Mouse (Mus musculus) neural tube, embryonic 14.5 days (tissue): ENCODE data around the gene Ifna15. TPM values are rescaled to one million over a fixed set of nuclear protein-coding genes. Genes with fewer than 3 reads are reported as not detected.

ENCODE experiments used
- ATAC-seq: fragments of 200-750 bp; cut with Nextera tagmentation; 2 replicates; pipeline ENCODE4 v1.8.0; 2017; ENCODE audit warnings: low read depth, mild to moderate bottlenecking, moderate TSS enrichment, moderate library complexity
- H3K27ac ChIP-seq: fragments of 300-500 bp; sonication (generic); 2 replicates; pipeline ENCODE4 v1.5.1; 2014; ENCODE audit warnings: low read depth, mild to moderate bottlenecking, control low read depth, low read length, moderate library complexity, mixed read lengths
- H3K27me3 ChIP-seq: fragments of 300-500 bp; sonication (generic); 2 replicates; pipeline ENCODE4 v1.6.1; 2014; ENCODE audit warnings: low read length; ENCODE audit not compliant: control insufficient read depth, insufficient read depth
- H3K36me3 ChIP-seq: fragments of 300-500 bp; sonication (generic); 2 replicates; pipeline ENCODE4 v1.6.1; 2014; ENCODE audit warnings: low read length, mixed read lengths; ENCODE audit not compliant: control insufficient read depth, insufficient read depth
- H3K4me1 ChIP-seq: fragments of 300-500 bp; sonication (generic); 2 replicates; pipeline ENCODE4 v1.6.1; 2014; ENCODE audit warnings: low read length; ENCODE audit not compliant: control insufficient read depth, insufficient read depth
- H3K4me2 ChIP-seq: fragments of 300-500 bp; sonication (generic); 2 replicates; pipeline ENCODE4 v1.6.1; 2014; ENCODE audit warnings: mild to moderate bottlenecking, low read depth, low read length, control low read depth
- H3K4me3 ChIP-seq: fragments of 300-500 bp; sonication (generic); 2 replicates; pipeline ENCODE4 v1.5.1; 2014; ENCODE audit warnings: low read depth, low read length, control low read depth, mixed read lengths
- H3K9ac ChIP-seq: fragments of 300-500 bp; sonication (generic); replicated peaks from 2 replicates; pipeline ENCODE4 v1.6.1; 2014; ENCODE audit warnings: low read depth, mild to moderate bottlenecking, control low read depth, low read length, mixed read lengths
- H3K9me3 ChIP-seq: fragments of 300-500 bp; sonication (generic); 2 replicates; pipeline ENCODE4 v1.6.1; 2016; ENCODE audit warnings: low read length; ENCODE audit not compliant: control insufficient read depth
- WGBS: fragments of 180-500 bp; shearing (Covaris S2); extraction: QIAGEN DNeasy Blood & Tissue Kit; methylation state at CpG from one replicate; pipeline ENCODE4 v1.1.7; 2014; 5-methylcytosine and 5-hydroxymethylcytosine counted together
- polyA plus RNA-seq: library from polyadenylated mRNA; unstranded; fragments of >200 nt; fragmentation: Nextera tagmentation; extraction: Ambion mirVana; gene quantifications from 2 replicates; pipeline ENCODE4 v1.2.1, GENCODE M21; 2014

Ifna15 gene
- polyA plus RNA-seq, 1 experiment from 2014 or later: not detected

GRCm38 (mm10) chr4:88522674-88523073 is 35.4 kb downstream of the Ifna15 start, which contains the start of gene Ifnb1:
Ifnb1 (minus strand) TSS chr4:88522774.
- no peak for ATAC-seq
- 85% methylated on average over 4 of the region's 4 CpGs for WGBS

GRCm38 (mm10) chr4:88517957-88518356 is 40.1 kb downstream of the Ifna15 start:
- Histone ChIP-seq H3K36me3 (no peaks in the 10 kb centered on the region), H3K4me3 (no peak overlapping the region), H3K9ac (no peak overlapping the region), H3K9me3 (no peaks in the 10 kb centered on the region), H3K4me2 (no peak overlapping the region), H3K27me3 (no peaks in the 10 kb centered on the region), H3K4me1 (no peaks in the 10 kb centered on the region), H3K27ac (no peak overlapping the region)
- WGBS: 89% methylated on average over 2 of the region's 2 CpGs
- no peak for ATAC-seq

More at GRCm38 (mm10) chr4:88522674-88523073, 35.4 kb downstream of the Ifna15 start, which contains the start of gene Ifnb1:
- Histone ChIP-seq H3K4me1 (no peaks in the 10 kb centered on the region), H3K36me3 (no peaks in the 10 kb centered on the region), H3K27ac (no peak within 1 kb of the TSS), H3K27me3 (no peaks in the 10 kb centered on the region), H3K9me3 (no peaks in the 10 kb centered on the region), H3K4me3 (no peak within 1 kb of the TSS), H3K9ac (no peak within 1 kb of the TSS), H3K4me2 (no peak within 1 kb of the TSS)

GRCm38 (mm10) chr4:88515711-88516211 is 42.3 kb downstream of the Ifna15 start:
- Histone ChIP-seq H3K36me3 (no peaks in the 10 kb centered on the region), H3K4me1 (no peaks in the 10 kb centered on the region), H3K4me2 (no peak overlapping the region), H3K9me3 (no peaks in the 10 kb centered on the region), H3K9ac (no peak overlapping the region), H3K27ac (no peak overlapping the region), H3K27me3 (no peaks in the 10 kb centered on the region), H3K4me3 (no peak overlapping the region)
- ATAC-seq: peak; percentile 66; the same call in 1 of the 2 replicates
- WGBS: 68% methylated on average over 4 of the region's 4 CpGs

GRCm38 (mm10) chr4:88515250-88515649 is 42.8 kb downstream of the Ifna15 start:
- Histone ChIP-seq H3K4me1 (no peaks in the 10 kb centered on the region), H3K9ac (no peak overlapping the region), H3K36me3 (no peaks in the 10 kb centered on the region), H3K27me3 (no peaks in the 10 kb centered on the region), H3K4me2 (no peak overlapping the region), H3K27ac (no peak overlapping the region), H3K9me3 (no peaks in the 10 kb centered on the region), H3K4me3 (no peak overlapping the region)
- no peak for ATAC-seq
- 53% methylated on average over 2 of the region's 2 CpGs for WGBS

- 50% methylated on average over 4 of the region's 4 CpGs for WGBS
- no peaks in the 10 kb centered on the region for H3K27me3 ChIP-seq
- H3K36me3 ChIP-seq: no peaks in the 10 kb centered on the region
- peak; percentile 17; the same call in 1 of the 2 replicates for ATAC-seq
- H3K4me3 ChIP-seq: no peak overlapping the region
- no peak overlapping the region for H3K4me2 ChIP-seq
- no peak overlapping the region for H3K9ac ChIP-seq
- H3K9me3 ChIP-seq: no peaks in the 10 kb centered on the region
- no peaks in the 10 kb centered on the region for H3K4me1 ChIP-seq
- H3K27ac ChIP-seq: no peak overlapping the region
Measured at GRCm38 (mm10) chr4:88514403-88514802, 43.6 kb downstream of the Ifna15 start.

GRCm38 (mm10) chr4:88513743-88514142 is 44.3 kb downstream of the Ifna15 start:
- no peak for ATAC-seq
- H3K36me3 ChIP-seq: no peaks in the 10 kb centered on the region
- H3K4me2 ChIP-seq: no peak overlapping the region
- WGBS: 94% methylated on average over 4 of the region's 4 CpGs
- H3K4me1 ChIP-seq: no peaks in the 10 kb centered on the region
- H3K27ac ChIP-seq: no peak overlapping the region
- H3K4me3 ChIP-seq: no peak overlapping the region
- H3K9me3 ChIP-seq: no peaks in the 10 kb centered on the region
- no peaks in the 10 kb centered on the region for H3K27me3 ChIP-seq
- H3K9ac ChIP-seq: no peak overlapping the region

Other genes starting within 250 kb of the Ifna15 start
- gene Hacd4, start 119.3 kb downstream of the Ifna15 start, polyA plus RNA-seq: 2.2 and 6.4 TPM in 2 replicates
- gene Ifnb1, start 35.5 kb downstream of the Ifna15 start, polyA plus RNA-seq: not detected in 2 replicates
- not detected in 2 replicates for gene Ifna14, start 13.6 kb upstream of the Ifna15 start, polyA plus RNA-seq
- not detected in 2 replicates for gene Ifna9, start 34.1 kb upstream of the Ifna15 start, polyA plus RNA-seq
- not detected in 2 replicates for gene Ifna12, start 45.1 kb upstream of the Ifna15 start, polyA plus RNA-seq
- gene C87499, start 76.2 kb upstream of the Ifna15 start, polyA plus RNA-seq: not detected in 2 replicates
- gene Ifna13, start 86.2 kb upstream of the Ifna15 start, polyA plus RNA-seq: not detected in 2 replicates
- not detected in 2 replicates for gene Ifna16, start 118.7 kb upstream of the Ifna15 start, polyA plus RNA-seq
- gene Ifna2, start 125.7 kb upstream of the Ifna15 start, polyA plus RNA-seq: not detected in 2 replicates
- not detected in 2 replicates for gene Ifnab, start 133.1 kb upstream of the Ifna15 start, polyA plus RNA-seq
- 1.6 and 2.6 TPM in 2 replicates for gene Gm26566, start 163.6 kb upstream of the Ifna15 start, polyA plus RNA-seq
- gene Klhl9, start 164.2 kb upstream of the Ifna15 start, polyA plus RNA-seq: 129 and 164 TPM in 2 replicates
- gene Gm13271, start 196.6 kb upstream of the Ifna15 start, polyA plus RNA-seq: not detected in 2 replicates
- not detected in 2 replicates for gene Gm13283, start 201.9 kb upstream of the Ifna15 start, polyA plus RNA-seq
- gene Gm13290, start 215.6 kb upstream of the Ifna15 start, polyA plus RNA-seq: not detected in 2 replicates
- not detected in 2 replicates for gene Gm13289, start 218.7 kb upstream of the Ifna15 start, polyA plus RNA-seq
- not detected in 2 replicates for gene Gm13272, start 221.6 kb upstream of the Ifna15 start, polyA plus RNA-seq
- gene Ifnz, start 223.9 kb upstream of the Ifna15 start, polyA plus RNA-seq: not detected in 2 replicates
- not detected in 2 replicates for gene Gm13276, start 227.5 kb upstream of the Ifna15 start, polyA plus RNA-seq
- not detected in 2 replicates for gene Gm13277, start 230.4 kb upstream of the Ifna15 start, polyA plus RNA-seq
- gene Gm13278, start 233.3 kb upstream of the Ifna15 start, polyA plus RNA-seq: not detected in 2 replicates
- gene Gm13275, start 236.2 kb upstream of the Ifna15 start, polyA plus RNA-seq: not detected in 2 replicates
- not detected in 2 replicates for gene Gm13279, start 239.2 kb upstream of the Ifna15 start, polyA plus RNA-seq
- gene Gm13285, start 241.4 kb upstream of the Ifna15 start, polyA plus RNA-seq: not detected in 2 replicates
- not detected in 2 replicates for gene Gm13287, start 245.0 kb upstream of the Ifna15 start, polyA plus RNA-seq
- gene Gm13288, start 247.3 kb upstream of the Ifna15 start, polyA plus RNA-seq: not detected in 2 replicates